Mouse (Mus musculus) testis, adult 2 months (tissue): ENCODE results near the gene Fam3b.

Experiments used
- CTCF ChIP-seq: fragments of 200-500 bp; IDR thresholded peaks from 2 replicates; pipeline ENCODE4 v1.5.1; 2012; ENCODE audit warnings: low read depth, mild to moderate bottlenecking, inconsistent platforms, low read length, moderate library complexity; ENCODE audit not compliant: control insufficient read depth, insufficient read depth, insufficient replicate concordance
- POLR2A ChIP-seq: fragments of 200-500 bp; IDR thresholded peaks from 2 replicates; pipeline ENCODE4 v1.6.1; 2012; ENCODE audit warnings: low read depth, mild to moderate bottlenecking, inconsistent platforms, low read length, moderate library complexity; ENCODE audit not compliant: control insufficient read depth

- TF ChIP-seq CTCF = no peak
- no peak for TF ChIP-seq POLR2A
Observed at GRCm38 (mm10) chr16:97534876-97535461, 20.4 kb upstream of the Fam3b start.
